Mouse (Mus musculus) embryonic stem cell, embryonic (primary cell): ENCODE measurements around the gene Prpf40b.
"Not testable (repeated sequence)": the region's sequence is repeated elsewhere in the genome, so short reads cannot be mapped to it uniquely, and the experiment has no call there.

ENCODE experiments used
- CTCF ChIA-PET, 4 experiments: fragments of 300-600 bp in 2 of 4; fragments of 350-600 bp in 2 of 4; sonication (Branson Sonifier 250); formaldehyde crosslinking; loops; one replicate each; lab custom pipeline; 2022; ENCODE audit warnings: inconsistent platforms in 2 of 4; lab: Charles Lee
- POLR2A ChIA-PET, 4 experiments: fragments of 300-600 bp in 2 of 4; fragments of 350-600 bp in 2 of 4; sonication (Branson Sonifier 250); formaldehyde crosslinking; loops; one replicate each; lab custom pipeline; 2022; ENCODE audit warnings: antibody characterized with exemption in 4 of 4, inconsistent platforms in 1 of 4; lab: Charles Lee

Gene Prpf40b

GRCm38 (mm10) chr15:99294813-99295374, at the start of gene Prpf40b:
Prpf40b (plus strand) TSS chr15:99295087.
- CTCF ChIA-PET, result interaction anchor here (0.5 to 1.5 kb wide), 14 partner anchors 11 to 455 kb away, joined by 3 to 11 read pairs (median 3); no protein-coding TSS in a partner anchor
- POLR2A ChIA-PET, result interaction anchor here in 3 of 4 experiments (0.5 to 1.7 kb wide), 10 partner anchors 12 to 375 kb away, joined by 3 to 8 read pairs (median 4); partner anchors contain the start of genes Nckap5l (in 1 of the 3) and Tuba1c (in 1 of the 3)

GRCm38 (mm10) chr15:99246736-99247135, 48.2 kb upstream of the Prpf40b start:
- POLR2A ChIA-PET, result interaction anchor here in 1 of 4 experiments (0.6 kb wide), 1 partner anchor 34 kb away, joined by 3 read pairs; no protein-coding TSS in a partner anchor
- CTCF ChIA-PET, result not testable (repeated sequence)

GRCm38 (mm10) chr15:99248972-99249371, 45.9 kb upstream of the Prpf40b start:
- POLR2A ChIA-PET, result interaction anchor here (0.5 to 2.2 kb wide), 17 partner anchors 8 to 375 kb away, joined by 3 to 6 read pairs (median 3); partner anchors contain the start of gene Tuba1c (in 1 of the 4)
- CTCF ChIA-PET, result interaction anchor here in 2 of 4 experiments (0.5 to 0.6 kb wide), 2 partner anchors 167 to 172 kb away, joined by 3 read pairs; no protein-coding TSS in a partner anchor

- POLR2A ChIA-PET, result interaction anchor here in 2 of 4 experiments (1.0 to 2.2 kb wide), 6 partner anchors 8 to 220 kb away, joined by 3 to 6 read pairs (median 4); partner anchors contain the start of gene Tuba1c (in 1 of the 2)
- CTCF ChIA-PET, result interaction anchor here in 1 of 4 experiments (0.7 kb wide), 1 partner anchor 15 kb away, joined by 3 read pairs; no protein-coding TSS in a partner anchor
Observed at GRCm38 (mm10) chr15:99249938-99250337, 44.9 kb upstream of the Prpf40b start.

GRCm38 (mm10) chr15:99251111-99251510, 43.8 kb upstream of the Prpf40b start:
- ChIA-PET POLR2A (interaction anchor here in 3 of 4 experiments (0.7 to 2.0 kb wide), 14 partner anchors 9 to 234 kb away, joined by 3 to 11 read pairs (median 5); partner anchors contain the start of genes Nckap5l (in 1 of the 3) and Tuba1c (in 1 of the 3)), CTCF (interaction anchor here in 1 of 4 experiments (0.6 kb wide), 1 partner anchor 33 kb away, joined by 5 read pairs; no protein-coding TSS in a partner anchor)

GRCm38 (mm10) chr15:99251626-99252380, 43.1 kb upstream of the Prpf40b start, which contains the start of gene Mcrs1:
Mcrs1 (minus strand) TSS chr15:99251961.
- ChIA-PET POLR2A (interaction anchor here in 3 of 4 experiments (0.6 to 2.7 kb wide), 28 partner anchors 8 to 234 kb away, joined by 3 to 13 read pairs (median 4); partner anchors contain the start of genes Tuba1c (in 3 of the 3), Kcnh3 (in 1 of the 3), Nckap5l (in 1 of the 3) and Tmbim6 (in 1 of the 3)), CTCF (interaction anchor here in 1 of 4 experiments (1.9 kb wide), 1 partner anchor 13 kb away, joined by 5 read pairs; no protein-coding TSS in a partner anchor)

- ChIA-PET CTCF (interaction anchor here in 2 of 4 experiments (0.7 to 1.9 kb wide), 3 partner anchors 13 to 27 kb away, joined by 3 to 5 read pairs (median 5); no protein-coding TSS in a partner anchor), POLR2A (interaction anchor here in 3 of 4 experiments (0.7 to 2.7 kb wide), 26 partner anchors 7 to 319 kb away, joined by 3 to 13 read pairs (median 4); partner anchors contain the start of genes Tuba1c (in 2 of the 3), Kcnh3 (in 1 of the 3), Nckap5l (in 1 of the 3) and Tmbim6 (in 1 of the 3))
Observed at GRCm38 (mm10) chr15:99252381-99253174, 42.3 kb upstream of the Prpf40b start.

GRCm38 (mm10) chr15:99253175-99253479, 41.8 kb upstream of the Prpf40b start:
- ChIA-PET POLR2A (interaction anchor here in 2 of 4 experiments (0.7 to 2.7 kb wide), 9 partner anchors 11 to 319 kb away, joined by 3 to 13 read pairs (median 4); partner anchors contain the start of genes Tmbim6 (in 1 of the 2), Tuba1b (in 1 of the 2) and Tuba1c (in 1 of the 2)), CTCF (interaction anchor here in 2 of 4 experiments (0.7 to 2.4 kb wide), 4 partner anchors 12 to 27 kb away, joined by 3 to 6 read pairs (median 5); no protein-coding TSS in a partner anchor)

- ChIA-PET POLR2A (interaction anchor here in 3 of 4 experiments (0.6 to 2.7 kb wide), 6 partner anchors 11 to 636 kb away, joined by 3 to 13 read pairs (median 4); partner anchors contain the start of gene Tuba1b (in 1 of the 3)), CTCF (interaction anchor here in 2 of 4 experiments (0.5 to 2.4 kb wide), 4 partner anchors 13 to 169 kb away, joined by 3 to 6 read pairs (median 4); no protein-coding TSS in a partner anchor)
Observed at GRCm38 (mm10) chr15:99253772-99254171, 41.1 kb upstream of the Prpf40b start.

GRCm38 (mm10) chr15:99254477-99255005, 40.3 kb upstream of the Prpf40b start:
- CTCF ChIA-PET, result interaction anchor here in 2 of 4 experiments (0.5 to 2.4 kb wide), 2 partner anchors 14 to 87 kb away, joined by 5 to 6 read pairs; no protein-coding TSS in a partner anchor
- POLR2A ChIA-PET, result interaction anchor here in 2 of 4 experiments (0.5 to 2.7 kb wide), 4 partner anchors 11 to 321 kb away, joined by 3 to 13 read pairs (median 4); partner anchors contain the start of gene Tuba1b (in 1 of the 2)

GRCm38 (mm10) chr15:99255241-99255749, 39.6 kb upstream of the Prpf40b start:
- CTCF ChIA-PET, result interaction anchor here in 1 of 4 experiments (2.4 kb wide), 1 partner anchor 15 kb away, joined by 6 read pairs; no protein-coding TSS in a partner anchor
- POLR2A ChIA-PET, result interaction anchor here in 1 of 4 experiments (0.5 to 1.2 kb wide), 2 partner anchors 9 to 35 kb away, joined by 3 read pairs; no protein-coding TSS in a partner anchor

- POLR2A ChIA-PET, result interaction anchor here in 3 of 4 experiments (0.6 to 1.4 kb wide), 7 partner anchors 7 to 306 kb away, joined by 3 to 5 read pairs (median 3); partner anchors contain the start of genes Mcrs1 (in 1 of the 3) and Tuba1c (in 1 of the 3)
- CTCF ChIA-PET, result interaction anchor here in 3 of 4 experiments (0.6 to 1.2 kb wide), 9 partner anchors 17 to 419 kb away, joined by 3 to 14 read pairs (median 3); partner anchors contain the start of genes Prpf40b (in 1 of the 3) and Troap (in 1 of the 3)
Observed at GRCm38 (mm10) chr15:99259167-99259729, 35.6 kb upstream of the Prpf40b start.

GRCm38 (mm10) chr15:99259730-99260252, 35.1 kb upstream of the Prpf40b start:
- POLR2A ChIA-PET, result interaction anchor here in 3 of 4 experiments (0.6 to 1.7 kb wide), 21 partner anchors 8 to 1452 kb away, joined by 3 to 9 read pairs (median 3); partner anchors contain the start of genes Tuba1c (in 2 of the 3), Kcnh3 (in 1 of the 3), Mcrs1 (in 1 of the 3) and Tuba1b (in 1 of the 3)
- CTCF ChIA-PET, result interaction anchor here in 3 of 4 experiments (0.6 to 1.2 kb wide), 12 partner anchors 18 to 419 kb away, joined by 3 to 14 read pairs (median 3); partner anchors contain the start of genes Prpf40b (in 1 of the 3) and Troap (in 1 of the 3)

GRCm38 (mm10) chr15:99262702-99263101, 32.2 kb upstream of the Prpf40b start:
- ChIA-PET POLR2A (interaction anchor here in 1 of 4 experiments (0.9 to 1.2 kb wide), 3 partner anchors 10 to 21 kb away, joined by 3 to 4 read pairs (median 3); partner anchors contain the start of gene Mcrs1), CTCF (interaction anchor here in 1 of 4 experiments (0.6 kb wide), 1 partner anchor 222 kb away, joined by 3 read pairs; no protein-coding TSS in a partner anchor)
